Mouse (Mus musculus) bone marrow, adult 2 months (tissue): ENCODE results near the gene Gpat2. TPM values are rescaled to one million over a fixed set of nuclear protein-coding genes. Genes with fewer than 3 reads are reported as not detected.

Source experiments
- H3K27ac ChIP-seq: fragments of 200-500 bp; 2 replicates; pipeline ENCODE4 v1.5.1; 2012; ENCODE audit warnings: low read depth, mild to moderate bottlenecking, control low read depth, inconsistent platforms, low read length; ENCODE audit not compliant: control insufficient read depth, poor library complexity, insufficient read depth
- H3K4me1 ChIP-seq: fragments of 200-500 bp; 2 replicates; pipeline ENCODE4 v1.6.1; 2011; ENCODE audit warnings: low read length; ENCODE audit not compliant: control insufficient read depth, insufficient read depth
- H3K4me3 ChIP-seq: fragments of 200-500 bp; replicated peaks from 2 replicates; pipeline ENCODE3; 2011; ENCODE audit warnings: mild to moderate bottlenecking, low read depth, low read length, control low read depth; ENCODE audit not compliant: control insufficient read depth
- CTCF ChIP-seq: fragments of 200-500 bp; IDR thresholded peaks from 2 replicates; pipeline ENCODE4 v1.5.1; 2011; ENCODE audit warnings: low read length, control low read depth; ENCODE audit not compliant: control insufficient read depth, insufficient read depth
- POLR2A ChIP-seq: fragments of 200-500 bp; IDR thresholded peaks from 2 replicates; pipeline ENCODE4 v1.6.1; 2011; ENCODE audit warnings: low read depth, mild to moderate bottlenecking, control low read depth, low read length, borderline replicate concordance; ENCODE audit not compliant: control insufficient read depth
- WGBS: fragments of 180-500 bp; shearing (Covaris S2); methylation state at CpG from one replicate; pipeline ENCODE4 v1.1.7; 2018; 5-methylcytosine and 5-hydroxymethylcytosine counted together
- polyA plus RNA-seq: library from polyadenylated mRNA; stranded (reverse); fragments of >200 nt; gene quantifications from 2 replicates; pipeline ENCODE4 v1.2.4, GENCODE M21; 2011; ENCODE audit warnings: low replicate concordance; ENCODE audit not compliant: missing spikeins, insufficient read depth, insufficient read length

Gpat2 gene
- polyA plus RNA-seq, 1 experiment, result not detected

DNA sequence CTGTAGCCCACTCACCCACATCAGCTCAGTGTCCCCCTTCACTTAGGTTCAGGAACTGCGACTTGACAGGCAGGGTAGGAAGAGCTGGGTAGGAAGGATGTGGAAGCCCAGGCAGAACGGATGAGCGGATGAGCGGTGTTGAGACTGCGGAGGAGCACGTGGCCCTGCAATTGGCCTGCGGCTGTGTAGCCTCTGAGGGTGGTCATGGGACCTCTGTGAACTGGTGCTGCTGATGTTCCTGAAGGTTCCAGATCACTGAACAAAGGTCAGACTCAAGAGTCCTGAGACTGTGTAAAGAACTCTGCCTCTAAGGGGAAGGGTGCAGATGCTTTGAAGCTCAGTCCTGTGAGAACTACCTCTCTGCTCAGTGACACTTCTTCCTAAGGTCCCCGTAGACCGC is 28.1 kb downstream of the Gpat2 start:
- Histone ChIP-seq H3K4me3 (no peak overlapping the region), H3K27ac (no peak overlapping the region), H3K4me1 (no peaks in the 10 kb centered on the region)
- WGBS, result 74% methylated on average over 9 of the region's 9 CpGs
- TF ChIP-seq POLR2A, result no peak
- no peak for TF ChIP-seq CTCF

DNA sequence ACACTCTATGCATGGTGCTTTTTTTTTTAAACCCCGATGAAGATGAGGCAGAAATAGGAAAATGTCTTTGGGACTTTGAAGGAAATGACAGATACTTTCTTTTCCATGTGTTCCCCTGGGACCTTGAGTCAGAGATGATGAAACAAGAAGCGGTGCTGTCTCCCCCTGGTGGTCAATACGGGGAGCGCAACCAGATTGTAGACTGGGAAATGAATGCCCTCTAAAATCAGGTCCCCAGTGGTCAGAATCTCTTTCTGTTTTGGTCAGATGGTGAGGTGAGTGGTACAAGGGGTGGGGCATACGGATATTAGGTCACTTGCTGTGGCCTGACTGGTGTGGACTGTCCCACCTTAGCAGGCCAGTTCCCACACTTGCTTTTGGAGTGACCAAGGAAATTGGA is 28.8 kb downstream of the Gpat2 start:
- WGBS, result 3% methylated on average over 5 of the region's 5 CpGs
- H3K4me1 ChIP-seq, result no peaks in the 10 kb centered on the region
- no peak overlapping the region for H3K4me3 ChIP-seq
- no peak overlapping the region for H3K27ac ChIP-seq
- TF ChIP-seq CTCF, result peak; percentile 84
- TF ChIP-seq POLR2A, result no peak

- Histone ChIP-seq H3K4me1 (no peaks in the 10 kb centered on the region), H3K4me3 (no peak overlapping the region), H3K27ac (no peak overlapping the region)
- TF ChIP-seq CTCF (no peak), POLR2A (no peak)
- 72% methylated on average over 2 of the region's 2 CpGs for WGBS
These were observed 34.3 kb downstream of the Gpat2 start for GRCm38 (mm10) chr2:127459341-127459740.

DNA sequence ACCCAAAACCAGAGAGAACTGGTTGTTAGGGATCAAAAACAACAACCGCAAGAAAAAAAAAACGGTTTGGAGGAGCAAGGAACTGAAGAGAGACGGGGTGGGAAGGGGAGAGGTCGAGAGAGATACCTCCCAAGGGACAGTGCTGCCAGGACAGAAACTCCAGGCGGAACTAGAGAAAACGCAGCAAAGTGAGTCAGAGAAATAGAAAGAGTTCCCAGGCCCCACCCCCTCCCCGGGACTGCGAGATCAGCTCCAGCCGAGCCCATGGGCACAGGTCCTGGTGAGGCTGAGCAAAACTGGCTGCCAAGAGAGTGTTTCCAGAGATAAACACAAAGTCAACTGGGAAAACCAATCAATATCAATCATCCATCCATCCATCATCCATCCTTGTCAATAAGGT is 36.4 kb downstream of the Gpat2 start:
- TF ChIP-seq CTCF (no peak), POLR2A (no peak)
- Histone ChIP-seq H3K4me1 (no peaks in the 10 kb centered on the region), H3K4me3 (no peak overlapping the region), H3K27ac (no peak overlapping the region)
- WGBS, result 83% methylated on average over 9 of the region's 9 CpGs

GRCm38 (mm10) chr2:127462314-127462713 is 37.3 kb downstream of the Gpat2 start:
- peak; percentile 84 for TF ChIP-seq CTCF
- TF ChIP-seq POLR2A, result no peak
- Histone ChIP-seq H3K27ac (no peak overlapping the region), H3K4me1 (no peaks in the 10 kb centered on the region), H3K4me3 (no peak overlapping the region)
- 10% methylated on average over 8 of the region's 8 CpGs for WGBS

GRCm38 (mm10) chr2:127470183-127470582 is 45.2 kb downstream of the Gpat2 start:
- TF ChIP-seq POLR2A (no peak), CTCF (no peak)
- Histone ChIP-seq H3K4me1 (no peaks in the 10 kb centered on the region), H3K4me3 (no peak overlapping the region), H3K27ac (no peak overlapping the region)
- WGBS, result 74% methylated on average over 5 of the region's 5 CpGs

GRCm38 (mm10) chr2:127470661-127471060 is 45.7 kb downstream of the Gpat2 start:
- TF ChIP-seq CTCF, result no peak
- TF ChIP-seq POLR2A, result no peak
- Histone ChIP-seq H3K27ac (no peak overlapping the region), H3K4me1 (no peaks in the 10 kb centered on the region), H3K4me3 (no peak overlapping the region)
- WGBS, result 84% methylated on average over 10 of the region's 10 CpGs

DNA sequence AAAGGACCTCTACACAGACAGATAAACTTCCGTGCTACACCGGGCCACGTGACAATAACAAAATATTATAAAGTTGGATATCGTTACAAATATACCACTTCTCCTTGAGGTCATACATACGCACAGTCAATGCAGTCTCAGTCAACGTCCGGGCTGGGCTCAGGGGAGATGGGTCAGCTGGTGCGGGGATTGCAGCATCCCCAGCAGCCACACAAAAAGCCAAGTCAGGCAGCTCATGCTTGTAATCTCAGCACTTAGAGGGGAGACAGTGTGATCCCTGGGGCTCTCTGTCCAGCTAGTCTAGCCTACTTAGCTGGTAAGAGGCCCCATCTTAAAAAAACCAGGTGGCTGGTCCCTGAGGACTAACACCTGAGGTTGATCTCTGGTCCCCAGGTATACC is 46.3 kb downstream of the Gpat2 start:
- Histone ChIP-seq H3K4me3 (no peak overlapping the region), H3K27ac (no peak overlapping the region), H3K4me1 (no peaks in the 10 kb centered on the region)
- TF ChIP-seq CTCF (no peak), POLR2A (no peak)
- 90% methylated on average over 8 of the region's 8 CpGs for WGBS

DNA sequence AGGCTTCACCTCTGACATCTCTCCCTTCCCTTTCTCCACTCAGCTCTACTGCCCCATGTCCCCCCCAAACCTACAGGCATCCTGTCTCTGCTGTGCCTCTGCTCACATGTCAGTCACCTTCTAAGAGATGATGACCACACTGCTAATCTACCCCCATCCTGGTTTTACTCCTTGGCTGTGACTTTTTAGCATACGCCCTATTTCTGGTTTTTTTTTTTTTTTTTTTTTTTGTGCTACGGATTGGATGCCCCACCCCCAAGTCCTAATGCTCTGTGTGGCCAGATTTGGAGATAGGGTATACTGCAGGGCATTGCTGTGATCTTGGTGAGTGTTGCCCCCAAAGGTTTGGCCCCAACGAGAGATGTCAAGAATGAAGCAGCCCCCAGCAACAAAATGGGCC is 47.3 kb downstream of the Gpat2 start:
- WGBS, result 52% methylated on average over 3 of the region's 3 CpGs
- no peaks in the 10 kb centered on the region for H3K4me1 ChIP-seq
- TF ChIP-seq POLR2A (no peak), CTCF (no peak)
- H3K27ac ChIP-seq, result no peak overlapping the region
- H3K4me3 ChIP-seq, result no peak overlapping the region
